Mouse (Mus musculus) stomach, postnatal 0 days (tissue): ENCODE measurements at regions not wholly inside any gene's neighbourhood (a gene's known extent, or its start where the extent isn't known, plus 50 kb on each side); places are given as distances from the start of the nearest gene placed in this dataset.

ENCODE experiments used
- CTCF ChIP-seq: IDR thresholded peaks from 2 replicates; pipeline ENCODE4 v1.5.1; 2016; ENCODE audit warnings: antibody characterized with exemption, low read depth, mild to moderate bottlenecking, moderate library complexity
- EP300 ChIP-seq: optimal IDR thresholded peaks from 2 replicates; pipeline ENCODE3; 2016; ENCODE audit warnings: antibody characterized with exemption

DNA sequence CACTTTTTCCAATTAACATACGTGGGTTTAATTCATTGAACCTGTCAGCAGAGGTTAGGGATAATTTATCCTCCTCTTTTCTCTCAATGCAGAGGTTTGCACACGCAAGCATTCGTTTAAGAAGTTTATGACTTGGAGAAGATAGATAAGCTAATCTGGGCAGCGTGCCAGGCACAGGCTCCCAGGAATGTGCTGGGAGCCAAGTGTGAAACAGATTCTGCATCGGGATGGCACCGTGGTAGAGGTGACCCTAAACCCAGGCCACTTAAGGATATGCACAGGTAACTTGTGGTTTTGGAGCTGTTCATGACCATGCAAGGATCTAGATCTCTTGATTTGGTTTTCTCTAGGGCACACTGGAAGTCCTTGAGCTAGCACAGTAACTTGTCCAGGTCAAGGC lies 113.6 kb downstream of the Anxa2 start:
- TF ChIP-seq CTCF (no peak), EP300 (no peak)
